Mouse (Mus musculus): Measurements from ENCODE around the gene Zc3h12a. TPM values are rescaled to one million over a fixed set of nuclear protein-coding genes. Genes with fewer than 3 reads are reported as not detected.

The Zc3h12a gene
- total RNA-seq (2014; rRNA removed; ENCODE audit: low replicate concordance) (0.57 and 1.0 TPM in 2 replicates), polyA plus RNA-seq (2015; fragmentation: Nextera tagmentation; extraction: Ambion mirVana) (0.59 and 0.65 TPM in 2 replicates)

GRCm38 (mm10) chr4:125127305-125128084 is at the start of gene Zc3h12a:
Zc3h12a (minus strand) TSS chr4:125127840.
- Histone ChIP-seq H3K27ac (ENCODE audit: low read depth) (peak within 1 kb of the TSS; percentile 78), H3K4me3 (ENCODE audit: low read depth, low read length) (peak within 1 kb of the TSS; percentile 96)
- 1% methylated on average over 61 of the region's 62 CpGs for WGBS

GRCm38 (mm10) chr4:125176639-125177165 is 49.1 kb upstream of the Zc3h12a start:
- Histone ChIP-seq H3K36me3 (replicated peaks; ENCODE audit: control insufficient read depth, insufficient read depth, low read length) (no peaks in the 10 kb centered on the region), H3K9me3 (replicated peaks; ENCODE audit: control insufficient read depth, low read length) (no peaks in the 10 kb centered on the region), H3K27me3 (ENCODE audit: control insufficient read depth, insufficient read depth, low read length) (no peaks in the 10 kb centered on the region), H3K9ac (replicated peaks; ENCODE audit: low read depth, low read length) (no peak overlapping the region), H3K4me1 (ENCODE audit: control insufficient read depth, insufficient read depth) (no peaks in the 10 kb centered on the region), H3K27ac (ENCODE audit: low read depth) (no peak overlapping the region), H3K4me3 (ENCODE audit: low read depth, low read length) (no peak overlapping the region), H3K4me2 (ENCODE audit: low read depth, low read length) (no peak overlapping the region)
- WGBS, result 27% methylated on average over 13 of the region's 13 CpGs
- no peak for TF ChIP-seq EP300 (IDR thresholded peaks at IDR 0.05; ENCODE audit: low read depth)
- TF ChIP-seq CTCF (IDR thresholded peaks at IDR 0.05; ENCODE audit: low read depth), result no peak
- peak; percentile 8 for DNase-seq (ENCODE audit: low spot score)
- ATAC-seq (ENCODE audit: insufficient read depth, low read depth), result no peak

More at GRCm38 (mm10) chr4:125127305-125128084, at the start of gene Zc3h12a:
- no peaks in the 10 kb centered on the region for H3K27me3 ChIP-seq (ENCODE audit: control insufficient read depth, insufficient read depth, low read length)
- no peaks in the 10 kb centered on the region for H3K36me3 ChIP-seq (replicated peaks; ENCODE audit: control insufficient read depth, insufficient read depth, low read length)
- TF ChIP-seq CTCF (IDR thresholded peaks at IDR 0.05; ENCODE audit: low read depth), result no peak
- TF ChIP-seq EP300 (IDR thresholded peaks at IDR 0.05; ENCODE audit: low read depth), result no peak
- H3K4me1 ChIP-seq (ENCODE audit: control insufficient read depth, insufficient read depth), result peaks cover 44% of the 10 kb centered on the region
- H3K9me3 ChIP-seq (replicated peaks; ENCODE audit: control insufficient read depth, low read length), result no peaks in the 10 kb centered on the region
- DNase-seq (ENCODE audit: low spot score) (peak; percentile 85), ATAC-seq (ENCODE audit: insufficient read depth, low read depth) (peak; percentile 93)
- peak within 1 kb of the TSS; percentile 73 for H3K9ac ChIP-seq (replicated peaks; ENCODE audit: low read depth, low read length)
- peak within 1 kb of the TSS; percentile 100 for H3K4me2 ChIP-seq (ENCODE audit: low read depth, low read length)

- Histone ChIP-seq H3K9ac (replicated peaks; ENCODE audit: low read depth, low read length) (no peak overlapping the region), H3K27me3 (ENCODE audit: control insufficient read depth, insufficient read depth, low read length) (no peaks in the 10 kb centered on the region), H3K4me3 (ENCODE audit: low read depth, low read length) (no peak overlapping the region), H3K36me3 (replicated peaks; ENCODE audit: control insufficient read depth, insufficient read depth, low read length) (no peaks in the 10 kb centered on the region), H3K4me1 (ENCODE audit: control insufficient read depth, insufficient read depth) (no peaks in the 10 kb centered on the region), H3K4me2 (ENCODE audit: low read depth, low read length) (no peak overlapping the region), H3K27ac (ENCODE audit: low read depth) (no peak overlapping the region), H3K9me3 (replicated peaks; ENCODE audit: control insufficient read depth, low read length) (no peaks in the 10 kb centered on the region)
- no peak for TF ChIP-seq EP300 (IDR thresholded peaks at IDR 0.05; ENCODE audit: low read depth)
- TF ChIP-seq CTCF (IDR thresholded peaks at IDR 0.05; ENCODE audit: low read depth), result no peak
- ATAC-seq (ENCODE audit: insufficient read depth, low read depth), result no peak
- WGBS, result 86% methylated on average over 5 of the region's 5 CpGs
- no peak for DNase-seq (ENCODE audit: low spot score)
These were observed 48.5 kb upstream of the Zc3h12a start for GRCm38 (mm10) chr4:125176190-125176589.

- ATAC-seq (ENCODE audit: insufficient read depth, low read depth), result no peak
- WGBS, result 51% methylated on average over 2 of the region's 2 CpGs
- no peaks in the 10 kb centered on the region for H3K27me3 ChIP-seq (ENCODE audit: control insufficient read depth, insufficient read depth, low read length)
- TF ChIP-seq EP300 (IDR thresholded peaks at IDR 0.05; ENCODE audit: low read depth) (no peak), CTCF (IDR thresholded peaks at IDR 0.05; ENCODE audit: low read depth) (no peak)
- no peaks in the 10 kb centered on the region for H3K4me1 ChIP-seq (ENCODE audit: control insufficient read depth, insufficient read depth)
- no peaks in the 10 kb centered on the region for H3K36me3 ChIP-seq (replicated peaks; ENCODE audit: control insufficient read depth, insufficient read depth, low read length)
- H3K4me2 ChIP-seq (ENCODE audit: low read depth, low read length), result no peak overlapping the region
- H3K27ac ChIP-seq (ENCODE audit: low read depth), result no peak overlapping the region
- peak; percentile 7 for DNase-seq (ENCODE audit: low spot score)
- H3K9ac ChIP-seq (replicated peaks; ENCODE audit: low read depth, low read length), result no peak overlapping the region
- H3K9me3 ChIP-seq (replicated peaks; ENCODE audit: control insufficient read depth, low read length), result no peaks in the 10 kb centered on the region
- no peak overlapping the region for H3K4me3 ChIP-seq (ENCODE audit: low read depth, low read length)
These were observed 48.0 kb upstream of the Zc3h12a start for GRCm38 (mm10) chr4:125175591-125175990.

GRCm38 (mm10) chr4:125174516-125175185 is 47.0 kb upstream of the Zc3h12a start:
- no peaks in the 10 kb centered on the region for H3K36me3 ChIP-seq (replicated peaks; ENCODE audit: control insufficient read depth, insufficient read depth, low read length)
- H3K9me3 ChIP-seq (replicated peaks; ENCODE audit: control insufficient read depth, low read length), result no peaks in the 10 kb centered on the region
- H3K27me3 ChIP-seq (ENCODE audit: control insufficient read depth, insufficient read depth, low read length), result no peaks in the 10 kb centered on the region
- no peak for ATAC-seq (ENCODE audit: insufficient read depth, low read depth)
- TF ChIP-seq EP300 (IDR thresholded peaks at IDR 0.05; ENCODE audit: low read depth), result no peak
- no peak for TF ChIP-seq CTCF (IDR thresholded peaks at IDR 0.05; ENCODE audit: low read depth)
- H3K27ac ChIP-seq (ENCODE audit: low read depth), result no peak overlapping the region
- no peak overlapping the region for H3K9ac ChIP-seq (replicated peaks; ENCODE audit: low read depth, low read length)
- no peak overlapping the region for H3K4me3 ChIP-seq (ENCODE audit: low read depth, low read length)
- WGBS, result 74% methylated on average over 5 of the region's 5 CpGs
- no peaks in the 10 kb centered on the region for H3K4me1 ChIP-seq (ENCODE audit: control insufficient read depth, insufficient read depth)
- no peak for DNase-seq (ENCODE audit: low spot score)
- no peak overlapping the region for H3K4me2 ChIP-seq (ENCODE audit: low read depth, low read length)

All from heart, postnatal 0 days (tissue).